Mouse (Mus musculus) liver, postnatal 0 days (tissue): ENCODE results near the gene Pin1rt1. TPM values are rescaled to one million over a fixed set of nuclear protein-coding genes. Genes with fewer than 3 reads are reported as not detected.

Source experiments
- ATAC-seq: fragments of 200-750 bp; cut with Nextera tagmentation; 2 replicates; pipeline ENCODE4 v1.8.0; 2017; ENCODE audit warnings: mild to moderate bottlenecking, moderate library complexity
- DNase-seq: peaks from one replicate; pipeline ENCODE4 v3.0.0-alpha.2; 2016
- H3K27ac ChIP-seq: fragments of 300-500 bp; sonication (generic); 2 replicates; pipeline ENCODE4 v1.5.1; 2014; ENCODE audit warnings: antibody characterized with exemption, moderate library complexity, mild to moderate bottlenecking, low read depth
- H3K27me3 ChIP-seq: fragments of 300-500 bp; sonication (generic); 2 replicates; pipeline ENCODE4 v1.6.1; 2014; ENCODE audit warnings: low read length, control low read depth, mixed read lengths; ENCODE audit not compliant: insufficient read depth
- H3K36me3 ChIP-seq: fragments of 300-500 bp; sonication (generic); replicated peaks from 2 replicates; pipeline ENCODE4 v1.6.1; 2014; ENCODE audit warnings: mild to moderate bottlenecking, control low read depth, low read length, moderate library complexity, mixed read lengths; ENCODE audit not compliant: insufficient read depth
- H3K4me1 ChIP-seq: fragments of 300-500 bp; sonication (generic); 2 replicates; pipeline ENCODE4 v1.6.1; 2014; ENCODE audit warnings: antibody characterized with exemption, mild to moderate bottlenecking, control low read depth; ENCODE audit not compliant: insufficient read depth
- H3K4me2 ChIP-seq: fragments of 300-500 bp; sonication (generic); 2 replicates; pipeline ENCODE4 v1.6.1; 2014; ENCODE audit warnings: low read depth, mild to moderate bottlenecking, low read length, moderate library complexity, mixed read lengths
- H3K4me3 ChIP-seq: fragments of 300-500 bp; sonication (generic); 2 replicates; pipeline ENCODE4 v1.5.1; 2014; ENCODE audit warnings: low read depth, low read length
- H3K9ac ChIP-seq: fragments of 300-500 bp; sonication (generic); replicated peaks from 2 replicates; pipeline ENCODE4 v1.6.1; 2014; ENCODE audit warnings: mild to moderate bottlenecking, moderate library complexity
- H3K9me3 ChIP-seq: fragments of 300-500 bp; sonication (generic); 2 replicates; pipeline ENCODE4 v1.6.1; 2016; ENCODE audit warnings: mild to moderate bottlenecking, control low read depth, low read length, mixed read lengths
- CTCF ChIP-seq: sonication (generic); IDR thresholded peaks from 2 replicates; pipeline ENCODE4 v1.5.1; 2016; ENCODE audit warnings: antibody characterized with exemption, low read depth
- EP300 ChIP-seq: IDR thresholded peaks from 2 replicates; pipeline ENCODE4 v1.6.1; 2016; ENCODE audit warnings: antibody characterized with exemption, low read depth, mild to moderate bottlenecking
- WGBS: fragments of 180-500 bp; shearing (Covaris S2); extraction: QIAGEN DNeasy Blood & Tissue Kit; methylation state at CpG from one replicate; pipeline ENCODE4 v1.1.7; 2014; ENCODE audit not compliant: insufficient replicate concordance; 5-methylcytosine and 5-hydroxymethylcytosine counted together
- polyA plus RNA-seq: library from polyadenylated mRNA; unstranded; fragments of >200 nt; fragmentation: Nextera tagmentation; extraction: Ambion mirVana; gene quantifications from 2 replicates; pipeline ENCODE4 v1.2.1, GENCODE M21; 2015

The Pin1rt1 gene
- polyA plus RNA-seq, 1 experiment from 2014 or later, result not detected

GRCm38 (mm10) chr2:104722021-104722420 lies 5.8 kb upstream of the Pin1rt1 start:
- Histone ChIP-seq H3K4me2 (no peak overlapping the region), H3K27ac (no peak overlapping the region), H3K4me1 (no peaks in the 10 kb centered on the region), H3K9me3 (no peaks in the 10 kb centered on the region), H3K4me3 (no peak overlapping the region), H3K27me3 (no peaks in the 10 kb centered on the region), H3K9ac (no peak overlapping the region), H3K36me3 (peaks cover 4% of the 10 kb centered on the region; the same call in 1 of the 2 replicates)
- DNase-seq (no peak), ATAC-seq (no peak)
- WGBS, result 69% methylated on average over 3 of the region's 3 CpGs
- TF ChIP-seq CTCF (no peak), EP300 (no peak)

GRCm38 (mm10) chr2:104717827-104718226 lies 1.6 kb upstream of the Pin1rt1 start:
- H3K4me3 ChIP-seq, result no peak overlapping the region
- H3K27ac ChIP-seq, result no peak overlapping the region
- no peaks in the 10 kb centered on the region for H3K36me3 ChIP-seq
- H3K4me1 ChIP-seq, result no peaks in the 10 kb centered on the region
- DNase-seq (no peak), ATAC-seq (no peak)
- no peaks in the 10 kb centered on the region for H3K9me3 ChIP-seq
- no peaks in the 10 kb centered on the region for H3K27me3 ChIP-seq
- 64% methylated on average over 4 of the region's 4 CpGs for WGBS
- H3K9ac ChIP-seq, result no peak overlapping the region
- no peak overlapping the region for H3K4me2 ChIP-seq
- TF ChIP-seq EP300 (no peak), CTCF (no peak)

GRCm38 (mm10) chr2:104717231-104717735 lies 1.1 kb upstream of the Pin1rt1 start:
- H3K27ac ChIP-seq, result no peak overlapping the region

GRCm38 (mm10) chr2:104714254-104714691 lies 1.9 kb downstream of the Pin1rt1 start:
- Histone ChIP-seq H3K27ac (no peak overlapping the region), H3K4me3 (no peak overlapping the region)
- 69% methylated on average over 15 of the region's 15 CpGs for WGBS

More at GRCm38 (mm10) chr2:104717231-104717735, 1.1 kb upstream of the Pin1rt1 start:
- Histone ChIP-seq H3K9me3 (no peaks in the 10 kb centered on the region), H3K4me1 (no peaks in the 10 kb centered on the region), H3K4me3 (no peak overlapping the region), H3K4me2 (no peak overlapping the region), H3K27me3 (no peaks in the 10 kb centered on the region), H3K9ac (no peak overlapping the region), H3K36me3 (no peaks in the 10 kb centered on the region)
- TF ChIP-seq EP300, result no peak
- no peak for TF ChIP-seq CTCF
- 61% methylated on average over 2 of the region's 2 CpGs for WGBS
- ATAC-seq (no peak), DNase-seq (no peak)

GRCm38 (mm10) chr2:104712486-104712809 lies 3.7 kb downstream of the Pin1rt1 start:
- no peaks in the 10 kb centered on the region for H3K36me3 ChIP-seq
- peak overlapping the region; percentile 64 for H3K4me2 ChIP-seq
- peak; percentile 33; the same call in 1 of the 2 replicates for ATAC-seq
- DNase-seq, result no peak
- peak overlapping the region; percentile 70 for H3K9ac ChIP-seq
- peak overlapping the region; percentile 44 for H3K27ac ChIP-seq
- WGBS, result 3% methylated on average over 7 of the region's 7 CpGs
- H3K9me3 ChIP-seq, result no peaks in the 10 kb centered on the region
- peaks cover 3% of the 10 kb centered on the region; the same call in 1 of the 2 replicates for H3K4me1 ChIP-seq
- H3K27me3 ChIP-seq, result no peaks in the 10 kb centered on the region
- H3K4me3 ChIP-seq, result peak overlapping the region; percentile 69
- no peak for TF ChIP-seq EP300
- TF ChIP-seq CTCF, result no peak

More at GRCm38 (mm10) chr2:104714254-104714691, 1.9 kb downstream of the Pin1rt1 start:
- Histone ChIP-seq H3K27me3 (no peaks in the 10 kb centered on the region), H3K36me3 (no peaks in the 10 kb centered on the region), H3K9me3 (no peaks in the 10 kb centered on the region), H3K4me2 (no peak overlapping the region), H3K9ac (no peak overlapping the region), H3K4me1 (peaks cover 3% of the 10 kb centered on the region; the same call in 1 of the 2 replicates)
- no peak for ATAC-seq
- DNase-seq, result no peak
- TF ChIP-seq CTCF, result no peak

GRCm38 (mm10) chr2:104711585-104712485 lies 4.3 kb downstream of the Pin1rt1 start, which contains the start of gene Tcp11l1:
Gene Tcp11l1 (minus strand): TSS chr2:104712169.
- Histone ChIP-seq H3K36me3 (no peaks in the 10 kb centered on the region), H3K27me3 (no peaks in the 10 kb centered on the region), H3K9ac (peak within 1 kb of the TSS; percentile 70), H3K4me3 (peak within 1 kb of the TSS; percentile 69), H3K27ac (peak within 1 kb of the TSS; percentile 44), H3K9me3 (no peaks in the 10 kb centered on the region), H3K4me2 (peak within 1 kb of the TSS; percentile 64), H3K4me1 (peaks cover 3% of the 10 kb centered on the region; the same call in 1 of the 2 replicates)
- TF ChIP-seq CTCF (no peak), EP300 (no peak)
- DNase-seq (peak; percentile 52), ATAC-seq (peak; percentile 83)
- under 1% methylated on average over 60 of the region's 99 CpGs for WGBS
